Mouse (Mus musculus): Measurements from ENCODE around the gene Ehd4.

DNA sequence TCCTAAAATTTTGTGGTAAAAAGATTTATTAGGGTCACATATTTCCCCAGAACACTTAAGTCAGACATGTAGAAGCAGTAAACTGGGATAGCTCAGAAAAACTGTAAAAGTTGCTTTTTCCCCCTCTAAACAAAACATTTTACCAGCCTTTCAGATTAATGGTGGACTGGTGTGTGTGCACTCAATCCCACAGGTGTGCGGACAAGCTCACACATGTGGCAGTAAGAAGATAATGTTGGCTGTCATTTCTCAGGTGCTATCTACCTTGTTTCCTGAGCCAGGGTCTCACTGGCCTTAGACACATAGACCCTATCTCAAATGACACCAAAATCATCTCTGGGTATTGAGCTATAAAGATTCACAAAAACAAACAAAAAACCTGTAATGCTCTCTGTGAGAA lies 28.9 kb downstream of the Ehd4 start:
- TF ChIP-seq ZNF384 (IDR thresholded peaks at IDR 0.05; ENCODE audit: low read depth, low read length), result no peak
- no peak for TF ChIP-seq POLR2A (IDR thresholded peaks at IDR 0.05; ENCODE audit: control insufficient read depth in 1 of 2, insufficient read depth in 1 of 2, low read depth in 1 of 2, low read length in 2 of 2, poor library complexity in 1 of 2)
- no peak for TF ChIP-seq CTCF (IDR thresholded peaks at IDR 0.05 in 2 of 3, conservative IDR thresholded peaks at IDR 0.05 in 1 of 3; ENCODE audit: control insufficient read depth in 1 of 3, insufficient read depth in 1 of 3, low read depth in 2 of 3, low read length in 3 of 3, poor library complexity in 1 of 3, severe bottlenecking in 1 of 3)
- TF ChIP-seq MAFK (IDR thresholded peaks at IDR 0.05; ENCODE audit: borderline replicate concordance, low read depth, low read length), result no peak
- no peak for TF ChIP-seq EP300 (IDR thresholded peaks at IDR 0.05; ENCODE audit: low read depth in 1 of 2, low read length in 2 of 2)
- TF ChIP-seq GATA1 (IDR thresholded peaks at IDR 0.05; ENCODE audit: low read depth, low read length), result no peak
- TF ChIP-seq POLR2AphosphoS2 (IDR thresholded peaks at IDR 0.05; ENCODE audit: low read length), result no peak
- no peak for TF ChIP-seq CHD1 (IDR thresholded peaks at IDR 0.05; ENCODE audit: low read depth, low read length)
- TF ChIP-seq NELFE (IDR thresholded peaks at IDR 0.05; ENCODE audit: low read depth, low read length), result no peak
- no peak for TF ChIP-seq GABPA (IDR thresholded peaks at IDR 0.05; ENCODE audit: low read depth, low read length)
- TF ChIP-seq E2F4 (IDR thresholded peaks at IDR 0.05; ENCODE audit: borderline replicate concordance, low read depth, low read length), result no peak
